Mouse (Mus musculus) small intestine, adult 2 months (tissue): ENCODE measurements around the gene Oprl1. TPM values are rescaled to one million over a fixed set of nuclear protein-coding genes. Genes with fewer than 3 reads are reported as not detected.

ENCODE experiments used
- H3K27ac ChIP-seq: fragments of 200-500 bp; 2 replicates; pipeline ENCODE4 v1.5.1; 2012; ENCODE audit warnings: low read depth, low read length, control low read depth, inconsistent platforms; ENCODE audit not compliant: insufficient read depth
- H3K27me3 ChIP-seq: fragments of 200-500 bp; 2 replicates; pipeline ENCODE4 v1.6.1; 2012; ENCODE audit warnings: mild to moderate bottlenecking, moderate library complexity, low read length, inconsistent platforms; ENCODE audit not compliant: control insufficient read depth, insufficient read depth
- H3K36me3 ChIP-seq: fragments of 200-500 bp; 2 replicates; pipeline ENCODE4 v1.6.1; 2012; ENCODE audit warnings: mild to moderate bottlenecking, low read length, control low read depth, inconsistent platforms; ENCODE audit not compliant: control insufficient read depth, insufficient read depth
- H3K4me1 ChIP-seq: fragments of 200-500 bp; 2 replicates; pipeline ENCODE4 v1.6.1; 2012; ENCODE audit warnings: low read length, inconsistent platforms, mixed read lengths; ENCODE audit not compliant: control insufficient read depth, insufficient read depth, insufficient read length
- H3K4me3 ChIP-seq: fragments of 200-500 bp; 2 replicates; pipeline ENCODE4 v1.5.1; 2012; ENCODE audit warnings: low read depth, mild to moderate bottlenecking, control low read depth, inconsistent platforms, low read length, moderate library complexity
- CTCF ChIP-seq: fragments of 200-500 bp; IDR thresholded peaks from 2 replicates; pipeline ENCODE4 v1.5.1; 2012; ENCODE audit warnings: low read depth, mild to moderate bottlenecking, control low read depth, inconsistent platforms, low read length, moderate library complexity, mixed read lengths; ENCODE audit not compliant: insufficient replicate concordance, insufficient read length; ENCODE audit errors: extremely low read depth
- POLR2A ChIP-seq: fragments of 200-500 bp; IDR thresholded peaks from 2 replicates; pipeline ENCODE4 v1.6.1; 2012; ENCODE audit warnings: low read depth, mild to moderate bottlenecking, control low read depth, inconsistent platforms, low read length, moderate library complexity
- WGBS: fragments of 180-500 bp; shearing (Covaris S2); methylation state at CpG from one replicate; pipeline ENCODE4 v1.1.7; 2018; 5-methylcytosine and 5-hydroxymethylcytosine counted together
- polyA plus RNA-seq: library from polyadenylated mRNA; depleted of rRNA; stranded (reverse); fragments of >200 nt; gene quantifications from 2 replicates; pipeline ENCODE4 v1.2.3, GENCODE M21; 2012; rRNA removed

Oprl1 gene
- 0.11 and 0.19 TPM in 2 replicates for polyA plus RNA-seq

DNA sequence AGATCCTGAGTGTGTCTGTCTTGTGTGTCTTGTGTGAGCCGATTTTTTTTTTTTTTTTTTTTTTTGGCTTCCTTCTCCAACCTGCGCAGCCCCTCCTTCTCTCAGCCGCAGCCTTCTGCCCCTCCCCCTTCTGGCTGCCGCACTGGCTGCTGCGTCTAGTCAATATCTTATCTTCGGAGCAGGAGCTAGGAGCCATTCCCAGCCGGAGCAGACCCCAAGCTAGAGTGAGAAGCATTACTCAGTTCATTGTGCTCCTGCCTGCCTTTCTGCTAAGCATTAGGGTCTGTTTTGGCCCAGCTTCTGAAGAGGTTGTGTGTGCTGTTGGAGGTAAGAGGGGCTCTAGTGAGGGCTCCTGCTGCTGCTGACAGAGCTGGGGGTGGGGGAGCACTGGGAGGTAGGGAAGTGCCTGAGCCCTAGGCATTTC, at the start of gene Oprl1:
Gene Oprl1 (plus strand): TSS at position 114 of the 424 bp plus-strand sequence.
- no peaks in the 10 kb centered on the region for H3K36me3 ChIP-seq
- no peak within 1 kb of the TSS for H3K4me3 ChIP-seq
- no peaks in the 10 kb centered on the region for H3K27me3 ChIP-seq
- no peak for TF ChIP-seq POLR2A
- no peak for TF ChIP-seq CTCF
- H3K4me1 ChIP-seq: no peaks in the 10 kb centered on the region
- WGBS: under 1% methylated on average over 7 of the region's 7 CpGs
- H3K27ac ChIP-seq: no peak within 1 kb of the TSS

GRCm38 (mm10) chr2:181670285-181670912, 44.4 kb upstream of the Oprl1 start:
- Histone ChIP-seq H3K36me3 (no peaks in the 10 kb centered on the region), H3K4me1 (no peaks in the 10 kb centered on the region; the same call in 1 of the 2 replicates), H3K4me3 (peak overlapping the region; percentile 50), H3K27me3 (peaks cover 48% of the 10 kb centered on the region), H3K27ac (no peak overlapping the region)
- TF ChIP-seq CTCF (no peak), POLR2A (no peak)
- 6% methylated on average over 56 of the region's 56 CpGs for WGBS

DNA sequence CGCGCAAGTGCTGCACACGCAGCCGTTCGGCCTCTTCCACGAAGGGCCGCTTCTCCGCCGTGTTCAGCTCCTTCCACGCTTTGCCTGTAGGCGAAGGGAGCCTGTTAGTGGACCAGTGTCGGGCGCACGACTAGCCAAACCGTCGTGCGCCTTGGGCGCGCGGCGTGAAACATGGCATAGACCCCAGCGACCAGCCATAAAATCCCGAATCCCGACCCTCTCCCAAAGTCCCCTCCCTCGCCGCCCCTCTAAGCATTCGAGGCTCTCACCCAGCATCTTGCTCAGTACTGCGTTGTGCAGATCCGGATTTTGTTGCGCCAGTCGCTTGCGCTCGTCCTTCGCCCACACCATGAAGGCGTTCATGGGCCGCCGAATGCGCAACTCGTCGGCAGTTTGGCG, 43.9 kb upstream of the Oprl1 start:
- no peaks in the 10 kb centered on the region; the same call in 1 of the 2 replicates for H3K4me1 ChIP-seq
- H3K27me3 ChIP-seq: peaks cover 53% of the 10 kb centered on the region
- H3K36me3 ChIP-seq: no peaks in the 10 kb centered on the region
- no peak overlapping the region for H3K27ac ChIP-seq
- peak overlapping the region; percentile 50 for H3K4me3 ChIP-seq
- WGBS: 2% methylated on average over 41 of the region's 41 CpGs
- no peak for TF ChIP-seq POLR2A
- TF ChIP-seq CTCF: no peak

GRCm38 (mm10) chr2:181671326-181671725, 43.5 kb upstream of the Oprl1 start, which contains the start of gene Sox18:
TSS of gene Sox18 (minus strand) at chr2:181671640.
- H3K27me3 ChIP-seq: peaks cover 56% of the 10 kb centered on the region
- no peaks in the 10 kb centered on the region for H3K36me3 ChIP-seq
- no peaks in the 10 kb centered on the region; the same call in 1 of the 2 replicates for H3K4me1 ChIP-seq
- H3K27ac ChIP-seq: no peak within 1 kb of the TSS; the same call in 1 of the 2 replicates
- TF ChIP-seq CTCF: no peak
- no peak for TF ChIP-seq POLR2A
- H3K4me3 ChIP-seq: peak within 1 kb of the TSS; percentile 50
- 1% methylated on average over 43 of the region's 43 CpGs for WGBS

DNA sequence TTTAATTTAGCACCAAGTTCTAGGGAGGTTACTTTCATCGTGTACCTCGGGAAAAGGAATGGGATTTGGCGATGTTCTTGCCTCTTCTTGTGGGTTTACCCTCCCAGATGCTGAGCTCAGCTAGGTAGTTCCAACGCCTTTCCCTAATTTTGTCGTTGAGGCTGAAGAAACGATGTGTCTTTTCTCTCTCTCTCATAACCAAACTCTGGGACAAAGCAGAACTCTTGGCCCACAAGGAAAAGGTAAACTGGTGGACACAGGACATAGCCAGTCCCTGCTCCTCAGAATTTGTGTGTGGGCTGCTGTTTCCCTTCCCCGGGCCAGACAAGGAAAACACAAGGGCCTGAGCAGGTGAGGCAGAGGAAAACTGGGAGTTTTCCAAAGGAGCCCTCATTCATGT, 42.8 kb upstream of the Oprl1 start:
- H3K36me3 ChIP-seq: no peaks in the 10 kb centered on the region
- no peak for TF ChIP-seq POLR2A
- TF ChIP-seq CTCF: no peak
- 41% methylated on average over 7 of the region's 7 CpGs for WGBS
- H3K27ac ChIP-seq: no peak overlapping the region; the same call in 1 of the 2 replicates
- H3K27me3 ChIP-seq: peaks cover 53% of the 10 kb centered on the region
- no peak overlapping the region for H3K4me3 ChIP-seq
- no peaks in the 10 kb centered on the region; the same call in 1 of the 2 replicates for H3K4me1 ChIP-seq

- no peak for TF ChIP-seq POLR2A
- TF ChIP-seq CTCF: no peak
- Histone ChIP-seq H3K36me3 (no peaks in the 10 kb centered on the region), H3K27ac (peak overlapping the region; percentile 43; the same call in 1 of the 2 replicates), H3K4me1 (no peaks in the 10 kb centered on the region; the same call in 1 of the 2 replicates), H3K27me3 (peaks cover 50% of the 10 kb centered on the region), H3K4me3 (no peak overlapping the region)
- 61% methylated on average over 1 of the region's 1 CpGs for WGBS
These were observed 41.3 kb upstream of the Oprl1 start for GRCm38 (mm10) chr2:181673501-181673900.

DNA sequence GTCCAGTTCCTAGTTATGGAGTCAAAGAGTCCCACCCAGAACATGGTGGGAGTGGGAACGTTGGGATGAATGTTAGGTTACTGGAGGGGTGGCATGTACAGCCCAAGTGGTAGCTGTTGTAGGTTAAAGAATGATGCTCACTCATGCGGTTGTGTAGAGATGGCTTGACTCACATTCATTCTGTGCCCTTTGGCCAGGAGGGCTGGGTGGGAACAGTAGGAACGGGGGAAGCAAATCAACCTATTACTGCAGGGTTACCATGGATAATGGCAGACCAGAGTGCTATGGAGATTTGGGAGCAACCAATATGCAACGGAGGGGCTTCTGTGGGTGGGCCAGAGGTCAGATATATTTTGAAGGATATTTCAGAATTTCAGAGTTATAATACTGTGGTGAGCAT, 39.9 kb upstream of the Oprl1 start:
- 77% methylated on average over 4 of the region's 4 CpGs for WGBS
- Histone ChIP-seq H3K27ac (no peak overlapping the region), H3K4me1 (no peaks in the 10 kb centered on the region; the same call in 1 of the 2 replicates), H3K27me3 (peaks cover 46% of the 10 kb centered on the region), H3K4me3 (no peak overlapping the region), H3K36me3 (no peaks in the 10 kb centered on the region)
- TF ChIP-seq CTCF (no peak), POLR2A (no peak)
